Mouse (Mus musculus) erythroblast, adult 5-6 weeks (primary cell): ENCODE measurements around the gene Nfyc. TPM values are rescaled to one million over a fixed set of nuclear protein-coding genes. Genes with fewer than 3 reads are reported as not detected.

Source experiments
- ATAC-seq: replicated peaks from 2 replicates; pipeline ENCODE4 v1.8.0; 2016; ENCODE audit warnings: moderate number of reproducible peaks, mild to moderate bottlenecking, moderate TSS enrichment, inconsistent platforms; ENCODE audit not compliant: poor library complexity, low FRiP score, severe bottlenecking
- total RNA-seq, 2 experiments: library from RNA; stranded (forward) in 1 of 2; stranded (reverse) in 1 of 2; fragments of 150-400 nt in 1 of 2; fragments of 200-764, 138-1000 nt in 1 of 2; gene quantifications; 2 replicates each; pipeline versions ENCODE4 v1.2.3 to v1.2.4; 2015 to 2017; ENCODE audit warnings: low replicate concordance in 2 of 2

Nfyc gene
- total RNA-seq, 2 experiments from 2014 or later = 27.9 to 36.3 TPM

GRCm38 (mm10) chr4:120826418-120826817 lies 5.0 kb downstream of the Nfyc start:
- ATAC-seq = no peak

- peak; percentile 92 for ATAC-seq
Measured at GRCm38 (mm10) chr4:120825577-120826326, 5.6 kb downstream of the Nfyc start.

GRCm38 (mm10) chr4:120825100-120825553 lies 6.2 kb downstream of the Nfyc start:
- ATAC-seq = peak; percentile 93

- ATAC-seq = no peak
Measured at GRCm38 (mm10) chr4:120822191-120822911, 9.0 kb downstream of the Nfyc start.

- no peak for ATAC-seq
Measured at GRCm38 (mm10) chr4:120819871-120820270, 11.5 kb downstream of the Nfyc start.

DNA sequence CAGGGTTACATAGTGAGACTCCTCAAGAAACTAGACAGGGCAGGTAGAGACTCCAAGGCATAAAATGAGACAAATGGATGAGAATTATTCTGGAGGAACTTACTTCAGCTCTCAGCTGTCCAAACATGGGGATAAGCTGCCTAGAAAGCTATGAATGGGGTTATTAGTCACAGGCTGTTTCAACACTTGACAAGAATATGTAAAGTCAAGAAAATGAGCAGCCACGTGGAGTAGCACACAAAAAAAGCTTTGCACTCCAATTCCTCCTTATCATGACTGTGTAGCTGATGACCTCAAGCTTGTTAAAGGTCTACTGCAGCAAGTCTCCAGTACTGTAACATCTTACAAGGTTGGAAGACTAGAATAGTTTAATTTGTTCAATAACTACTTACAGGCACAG lies 12.1 kb downstream of the Nfyc start:
- ATAC-seq = no peak

DNA sequence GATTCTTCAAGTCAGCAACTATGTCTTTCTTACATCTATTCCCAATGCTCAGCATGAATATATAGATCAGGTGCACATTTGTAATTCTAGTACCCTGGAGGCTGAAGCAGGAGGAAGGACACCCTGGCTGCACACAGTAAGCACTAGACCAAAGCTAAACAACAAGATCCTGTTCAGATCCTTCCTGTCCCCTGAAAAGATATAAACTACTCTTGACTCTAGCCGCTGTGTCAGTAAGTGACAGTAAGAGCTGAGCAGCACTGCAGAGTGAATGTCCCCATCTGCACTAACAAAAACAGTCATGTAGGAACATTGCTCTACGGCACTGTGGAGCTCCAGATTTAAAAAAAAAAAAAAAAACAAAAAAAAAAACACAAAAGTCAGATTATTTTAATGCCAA lies 13.4 kb downstream of the Nfyc start:
- no peak for ATAC-seq

DNA sequence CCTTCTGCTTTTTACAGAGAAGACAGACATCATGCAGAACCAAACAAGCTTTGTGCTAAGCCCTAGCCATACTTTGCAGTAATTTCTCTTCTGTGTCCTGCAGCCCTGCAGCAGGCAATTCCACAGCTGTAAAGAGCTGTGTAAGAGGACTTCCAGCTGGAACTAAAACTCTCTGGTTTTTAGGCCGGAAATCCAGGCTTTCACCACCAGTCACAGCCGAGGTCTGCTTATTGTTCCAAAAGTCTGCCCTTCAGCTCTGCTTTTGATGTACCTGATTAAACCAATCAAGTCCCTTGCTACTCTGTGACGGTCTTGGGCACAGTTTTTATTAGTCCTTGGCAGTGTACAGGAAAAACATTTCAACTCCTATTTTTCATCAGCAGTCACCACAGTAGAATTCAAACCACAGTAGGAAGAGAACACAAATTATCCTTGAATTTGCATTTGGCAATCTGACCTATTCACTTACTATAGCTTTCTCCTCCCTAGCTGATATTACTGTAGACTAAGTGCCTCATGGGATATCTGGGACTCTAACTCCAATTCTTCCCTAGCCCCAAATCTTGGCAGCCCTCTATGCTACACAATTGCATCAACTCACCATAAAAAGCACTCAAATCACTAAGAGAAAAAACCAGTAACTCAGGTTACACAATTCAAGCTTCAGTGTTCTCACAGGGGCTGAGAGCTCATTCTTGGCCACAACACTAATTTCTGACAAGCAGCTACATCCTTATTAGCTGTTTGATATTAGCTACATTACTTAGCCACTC lies 14.2 kb downstream of the Nfyc start:
- no peak for ATAC-seq

DNA sequence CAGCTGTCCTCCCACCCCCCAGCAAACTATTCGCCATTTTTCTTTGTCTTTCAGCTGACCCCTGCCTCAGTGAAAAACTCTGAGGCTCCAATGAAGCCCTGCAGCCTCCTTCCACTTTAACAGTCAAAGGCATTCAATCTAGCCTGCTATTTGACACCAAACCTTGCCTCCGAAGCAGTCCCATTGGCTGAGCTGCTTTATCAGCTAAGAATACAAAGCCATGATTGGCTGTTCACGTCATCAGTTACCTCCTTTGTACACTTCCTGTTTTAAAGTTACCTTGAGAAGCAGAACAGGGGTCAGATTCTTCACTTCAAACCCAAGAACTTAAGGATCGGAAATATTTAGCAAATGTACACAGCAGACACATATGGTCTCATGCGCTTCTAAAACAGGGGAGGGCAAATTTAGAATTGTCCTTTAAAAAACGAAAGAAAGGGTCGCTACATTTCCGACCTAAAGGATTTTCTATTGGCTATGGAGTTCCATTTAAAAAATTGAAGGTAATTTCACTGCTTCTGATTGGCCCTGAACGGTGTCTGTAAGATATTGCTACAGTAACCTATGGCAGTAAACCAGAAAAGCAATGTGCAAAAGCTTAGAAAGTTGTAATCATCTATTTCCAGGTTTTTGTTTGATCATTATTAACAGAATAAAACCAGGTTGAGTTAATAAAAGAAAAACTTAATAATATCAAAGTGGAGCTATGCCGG lies 15.6 kb downstream of the Nfyc start:
- ATAC-seq = peak; percentile 99

DNA sequence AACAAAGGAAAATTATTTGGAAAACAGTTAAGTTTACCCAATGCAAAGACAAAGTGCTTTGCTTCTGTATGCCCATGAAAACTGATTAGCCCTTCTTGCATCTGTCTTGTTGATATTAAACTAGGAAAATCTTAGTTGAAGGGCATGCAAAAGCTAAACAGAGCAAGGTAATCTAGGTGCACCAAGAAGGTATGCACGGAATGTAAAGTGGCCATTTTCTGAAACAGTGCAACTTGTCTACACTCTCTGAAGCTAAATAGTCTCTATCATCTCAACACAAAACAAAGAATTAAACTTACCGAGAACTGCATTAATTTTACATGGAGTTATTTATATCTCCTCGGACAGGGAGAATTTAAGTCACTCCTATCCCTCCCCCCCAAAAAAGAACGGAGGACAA lies 16.2 kb downstream of the Nfyc start:
- ATAC-seq = no peak

DNA sequence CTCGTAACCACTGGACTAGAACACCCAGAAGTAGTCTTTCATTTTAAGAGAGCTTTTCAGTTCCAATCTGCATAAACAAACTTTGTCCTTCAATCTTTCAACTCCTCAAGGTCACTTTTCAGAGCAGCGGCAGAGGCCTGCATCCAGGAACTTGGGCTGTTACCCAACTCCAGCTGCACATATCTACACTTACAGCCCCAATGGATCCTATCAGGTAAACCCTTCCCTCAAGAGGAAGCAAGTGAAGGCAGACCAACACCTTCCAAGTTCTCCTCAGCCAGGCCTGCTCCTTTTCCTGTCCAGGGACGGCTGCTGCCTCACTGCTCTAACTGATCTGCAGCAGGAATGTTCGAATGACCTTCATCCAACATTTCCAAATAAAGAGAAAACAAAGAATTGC lies 17.2 kb downstream of the Nfyc start:
- ATAC-seq = no peak

- no peak for ATAC-seq
Measured at GRCm38 (mm10) chr4:120813762-120814161, 17.6 kb downstream of the Nfyc start.

- ATAC-seq = no peak
Measured at GRCm38 (mm10) chr4:120805816-120806215, 25.6 kb downstream of the Nfyc start.

GRCm38 (mm10) chr4:120801446-120801845 lies 29.9 kb downstream of the Nfyc start:
- peak; percentile 74 for ATAC-seq

- ATAC-seq = no peak
Measured at GRCm38 (mm10) chr4:120800691-120801090, 30.7 kb downstream of the Nfyc start.

DNA sequence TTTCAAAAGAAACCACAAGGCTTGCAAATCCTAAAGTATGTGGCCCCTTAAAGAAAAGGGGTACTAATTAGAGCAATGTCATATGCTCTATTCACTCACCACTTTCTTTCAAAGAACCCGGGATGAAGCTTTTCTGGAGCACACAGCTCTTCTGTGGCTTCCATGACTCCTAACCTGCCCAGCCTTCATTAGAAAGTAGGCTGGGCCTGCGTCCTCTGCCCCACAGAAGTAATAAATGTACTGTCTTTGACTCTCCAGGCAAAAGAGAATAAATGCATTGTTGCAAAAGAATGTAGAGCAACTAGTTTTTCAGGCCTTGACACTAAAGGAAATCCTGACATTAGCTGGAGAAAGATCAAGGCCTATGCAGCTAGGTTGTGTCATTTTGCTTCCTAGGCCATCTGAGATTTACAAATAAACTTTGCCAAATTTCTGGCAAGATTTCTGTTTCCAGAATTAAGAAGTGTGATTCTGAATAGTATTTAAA lies 31.6 kb downstream of the Nfyc start:
- ATAC-seq = no peak

GRCm38 (mm10) chr4:120797985-120798725 lies 33.2 kb downstream of the Nfyc start:
- no peak for ATAC-seq

- ATAC-seq = no peak
Measured at GRCm38 (mm10) chr4:120796687-120797086, 34.7 kb downstream of the Nfyc start.

- no peak for ATAC-seq
Measured at GRCm38 (mm10) chr4:120795646-120796045, 35.7 kb downstream of the Nfyc start.
